Mouse (Mus musculus) E14TG2a.4 (cell line): ENCODE measurements around the gene Homer3.

Source experiments
- H3K27me3 ChIP-seq: 2 replicates; pipeline ENCODE4 v1.6.1; 2014; ENCODE audit warnings: low read length, control low read depth; ENCODE audit not compliant: insufficient read depth
- H3K36me3 ChIP-seq: 2 replicates; pipeline ENCODE4 v1.6.1; 2014; ENCODE audit warnings: low read length, control low read depth; ENCODE audit not compliant: insufficient read depth
- H3K4me1 ChIP-seq: replicated peaks from 2 replicates; pipeline ENCODE4 v1.6.1; 2014; ENCODE audit warnings: low read depth, low read length, control low read depth
- H3K4me3 ChIP-seq: replicated peaks from 2 replicates; pipeline ENCODE4 v1.5.1; 2014; ENCODE audit warnings: mild to moderate bottlenecking, low read length
- H3K9me3 ChIP-seq: 2 replicates; pipeline ENCODE4 v1.6.1; 2014; ENCODE audit warnings: low read length, control low read depth
- CTCF ChIP-seq: conservative IDR thresholded peaks from 2 replicates; pipeline ENCODE4 v1.5.1; 2014; ENCODE audit warnings: low read length
- NANOG ChIP-seq: IDR thresholded peaks from 2 replicates; pipeline ENCODE4 v1.6.1; 2014; ENCODE audit warnings: borderline replicate concordance, low read length, mixed read lengths
- POU5F1 ChIP-seq: IDR thresholded peaks from 2 replicates; pipeline ENCODE4 v1.6.1; 2014; ENCODE audit warnings: low read length, borderline replicate concordance

Homer3 gene

GRCm38 (mm10) chr8:70276476-70276875 is 6.2 kb upstream of the Homer3 start:
- Histone ChIP-seq H3K4me3 (no peak overlapping the region), H3K27me3 (no peaks in the 10 kb centered on the region), H3K9me3 (0 out of 2 replicates have a peak, but pooled peaks cover 5% of the 10 kb centered on the region), H3K36me3 (no peaks in the 10 kb centered on the region), H3K4me1 (peaks cover 90% of the 10 kb centered on the region)
- no peak for TF ChIP-seq CTCF
- no peak for TF ChIP-seq NANOG
- no peak for TF ChIP-seq POU5F1

GRCm38 (mm10) chr8:70278175-70278574 is 4.5 kb upstream of the Homer3 start:
- peaks cover 84% of the 10 kb centered on the region for H3K4me1 ChIP-seq
- peak overlapping the region; percentile 80 for H3K4me3 ChIP-seq
- 0 out of 2 replicates have a peak, but pooled peaks cover 3% of the 10 kb centered on the region for H3K9me3 ChIP-seq
- no peaks in the 10 kb centered on the region for H3K27me3 ChIP-seq
- TF ChIP-seq CTCF (no peak), NANOG (no peak), POU5F1 (no peak)
- H3K36me3 ChIP-seq, result no peaks in the 10 kb centered on the region

GRCm38 (mm10) chr8:70279266-70279665 is 3.4 kb upstream of the Homer3 start:
- TF ChIP-seq CTCF, result no peak
- TF ChIP-seq NANOG, result no peak
- TF ChIP-seq POU5F1, result no peak
- Histone ChIP-seq H3K36me3 (0 out of 2 replicates have a peak, but pooled peaks cover 1% of the 10 kb centered on the region), H3K4me3 (peak overlapping the region; percentile 80), H3K4me1 (peaks cover 83% of the 10 kb centered on the region), H3K9me3 (no peaks in the 10 kb centered on the region), H3K27me3 (no peaks in the 10 kb centered on the region)

- no peak for TF ChIP-seq POU5F1
- no peak for TF ChIP-seq NANOG
- no peak for TF ChIP-seq CTCF
- Histone ChIP-seq H3K4me1 (peaks cover 87% of the 10 kb centered on the region), H3K36me3 (peaks cover 18% of the 10 kb centered on the region), H3K9me3 (no peaks in the 10 kb centered on the region), H3K4me3 (peak overlapping the region; percentile 1; the same call in 1 of the 2 replicates), H3K27me3 (no peaks in the 10 kb centered on the region)
Observed at GRCm38 (mm10) chr8:70281001-70281400, 1.6 kb upstream of the Homer3 start.

GRCm38 (mm10) chr8:70283136-70284077 is 780 bp downstream of the Homer3 start:
- Histone ChIP-seq H3K4me1 (peaks cover 66% of the 10 kb centered on the region), H3K36me3 (peaks cover 40% of the 10 kb centered on the region), H3K9me3 (no peaks in the 10 kb centered on the region), H3K4me3 (peak overlapping the region; percentile 94), H3K27me3 (no peaks in the 10 kb centered on the region)
- no peak for TF ChIP-seq POU5F1
- no peak for TF ChIP-seq NANOG
- no peak for TF ChIP-seq CTCF

GRCm38 (mm10) chr8:70284421-70284820 is 1.8 kb downstream of the Homer3 start:
- H3K4me1 ChIP-seq, result peaks cover 57% of the 10 kb centered on the region
- TF ChIP-seq CTCF, result no peak
- TF ChIP-seq NANOG, result no peak
- TF ChIP-seq POU5F1, result no peak

GRCm38 (mm10) chr8:70285304-70285703 is 2.7 kb downstream of the Homer3 start:
- TF ChIP-seq POU5F1, result no peak
- no peak for TF ChIP-seq CTCF
- no peak for TF ChIP-seq NANOG
- Histone ChIP-seq H3K4me3 (no peak overlapping the region; the same call in 1 of the 2 replicates), H3K9me3 (no peaks in the 10 kb centered on the region), H3K4me1 (peaks cover 55% of the 10 kb centered on the region), H3K27me3 (no peaks in the 10 kb centered on the region), H3K36me3 (peaks cover 55% of the 10 kb centered on the region)

More at GRCm38 (mm10) chr8:70284421-70284820, 1.8 kb downstream of the Homer3 start:
- Histone ChIP-seq H3K4me3 (0 out of 2 replicates have a peak overlapping the region, but pooled peaks have one; percentile 17), H3K36me3 (peaks cover 48% of the 10 kb centered on the region), H3K27me3 (no peaks in the 10 kb centered on the region), H3K9me3 (no peaks in the 10 kb centered on the region)

- TF ChIP-seq NANOG, result no peak
- peak; percentile 57 for TF ChIP-seq CTCF
- Histone ChIP-seq H3K36me3 (peaks cover 69% of the 10 kb centered on the region), H3K4me1 (peaks cover 55% of the 10 kb centered on the region), H3K27me3 (no peaks in the 10 kb centered on the region), H3K4me3 (no peak overlapping the region), H3K9me3 (no peaks in the 10 kb centered on the region)
Observed at GRCm38 (mm10) chr8:70286737-70287136, 4.1 kb downstream of the Homer3 start.

- H3K4me1 ChIP-seq, result peaks cover 56% of the 10 kb centered on the region
- no peak overlapping the region for H3K4me3 ChIP-seq
- no peaks in the 10 kb centered on the region for H3K9me3 ChIP-seq
- TF ChIP-seq NANOG, result no peak
- peaks cover 93% of the 10 kb centered on the region for H3K36me3 ChIP-seq
- H3K27me3 ChIP-seq, result no peaks in the 10 kb centered on the region
Observed at GRCm38 (mm10) chr8:70293988-70294405, 11.4 kb downstream of the Homer3 start.
